Mouse (Mus musculus) midbrain, embryonic 11.5 days (tissue): ENCODE measurements around the gene Nudcd3. TPM values are rescaled to one million over a fixed set of nuclear protein-coding genes. Genes with fewer than 3 reads are reported as not detected.

Source experiments
- ATAC-seq: fragments of 200-750 bp; cut with Nextera tagmentation; 2 replicates; pipeline ENCODE4 v1.8.0; 2017; ENCODE audit warnings: moderate TSS enrichment, moderate library complexity; ENCODE audit not compliant: low FRiP score
- DNase-seq: peaks from one replicate; pipeline ENCODE4 v3.0.0; 2015; ENCODE audit warnings: low spot score; ENCODE audit errors: missing footprints
- H3K27ac ChIP-seq: fragments of 300-500 bp; sonication (generic); 2 replicates; pipeline ENCODE4 v1.5.1; 2014; ENCODE audit warnings: low read depth, low read length
- H3K27me3 ChIP-seq: fragments of 300-500 bp; sonication (generic); 2 replicates; pipeline ENCODE4 v1.6.1; 2014; ENCODE audit warnings: mild to moderate bottlenecking, low read length, moderate library complexity, mixed read lengths; ENCODE audit not compliant: control insufficient read depth, insufficient read depth
- H3K36me3 ChIP-seq: fragments of 300-500 bp; sonication (generic); 2 replicates; pipeline ENCODE4 v1.6.1; 2014; ENCODE audit warnings: mild to moderate bottlenecking, low read length, moderate library complexity, mixed read lengths; ENCODE audit not compliant: control insufficient read depth, insufficient read depth
- H3K4me1 ChIP-seq: fragments of 300-500 bp; sonication (generic); 2 replicates; pipeline ENCODE4 v1.6.1; 2014; ENCODE audit warnings: low read length; ENCODE audit not compliant: control insufficient read depth, insufficient read depth
- H3K4me2 ChIP-seq: fragments of 300-500 bp; sonication (generic); 2 replicates; pipeline ENCODE4 v1.6.1; 2014; ENCODE audit warnings: mild to moderate bottlenecking, moderate library complexity
- H3K4me3 ChIP-seq: fragments of 300-500 bp; sonication (generic); 2 replicates; pipeline ENCODE4 v1.5.1; 2014; ENCODE audit warnings: low read depth, low read length
- H3K9ac ChIP-seq: fragments of 300-500 bp; sonication (generic); 2 replicates; pipeline ENCODE4 v1.6.1; 2014; ENCODE audit warnings: low read length
- H3K9me3 ChIP-seq: fragments of 300-500 bp; sonication (generic); 2 replicates; pipeline ENCODE4 v1.6.1; 2016; ENCODE audit warnings: low read length; ENCODE audit not compliant: control insufficient read depth
- WGBS: fragments of 180-500 bp; shearing (Covaris S2); extraction: QIAGEN DNeasy Blood & Tissue Kit; methylation state at CpG from one replicate; pipeline ENCODE4 v1.1.7; 2014; 5-methylcytosine and 5-hydroxymethylcytosine counted together
- polyA plus RNA-seq: library from polyadenylated mRNA; unstranded; fragments of >200 nt; fragmentation: Nextera tagmentation; extraction: Ambion mirVana; gene quantifications from 2 replicates; pipeline ENCODE4 v1.2.1, GENCODE M21; 2014

Nudcd3 gene
- polyA plus RNA-seq, 1 experiment from 2014 or later: 46.8 TPM

GRCm38 (mm10) chr11:6208158-6208557 lies 7.9 kb upstream of the Nudcd3 start:
- no peak for ATAC-seq
- WGBS: 81% methylated on average over 1 of the region's 1 CpGs

DNA sequence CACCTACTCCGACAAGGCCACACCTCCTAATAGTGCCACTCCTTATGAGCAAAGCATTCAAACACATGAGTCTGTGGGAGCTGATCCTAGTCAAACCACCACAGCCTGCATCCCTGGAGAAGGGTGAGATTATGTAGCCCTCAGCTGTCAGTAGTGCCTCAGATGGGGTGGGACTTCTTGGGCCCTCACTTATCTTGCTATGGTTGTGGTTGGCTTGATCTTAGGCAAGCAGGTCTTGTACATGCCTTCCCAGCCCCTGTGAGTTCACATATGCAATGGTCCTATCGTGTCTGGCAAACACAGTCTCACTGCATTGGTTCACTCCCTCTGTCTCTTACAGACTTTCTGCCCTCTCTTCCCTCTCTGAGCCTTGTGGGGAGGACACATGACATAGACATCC lies 6.9 kb upstream of the Nudcd3 start:
- H3K4me3 ChIP-seq: no peak overlapping the region
- no peaks in the 10 kb centered on the region for H3K36me3 ChIP-seq
- H3K4me1 ChIP-seq: no peaks in the 10 kb centered on the region
- peaks cover 3% of the 10 kb centered on the region; the same call in 1 of the 2 replicates for H3K9me3 ChIP-seq
- no peak overlapping the region for H3K9ac ChIP-seq
- WGBS: 81% methylated on average over 2 of the region's 2 CpGs
- no peak overlapping the region for H3K27ac ChIP-seq
- ATAC-seq (no peak), DNase-seq (no peak)
- H3K27me3 ChIP-seq: no peaks in the 10 kb centered on the region
- H3K4me2 ChIP-seq: no peak overlapping the region

More at GRCm38 (mm10) chr11:6208158-6208557, 7.9 kb upstream of the Nudcd3 start:
- no peaks in the 10 kb centered on the region for H3K36me3 ChIP-seq
- no peaks in the 10 kb centered on the region for H3K4me1 ChIP-seq
- H3K4me3 ChIP-seq: no peak overlapping the region
- H3K9me3 ChIP-seq: peaks cover 3% of the 10 kb centered on the region; the same call in 1 of the 2 replicates
- DNase-seq: no peak
- H3K27me3 ChIP-seq: no peaks in the 10 kb centered on the region
- no peak overlapping the region for H3K27ac ChIP-seq
- no peak overlapping the region for H3K4me2 ChIP-seq
- no peak overlapping the region for H3K9ac ChIP-seq

- H3K27ac ChIP-seq: peak overlapping the region; percentile 90; the same call in 1 of the 2 replicates
- H3K4me2 ChIP-seq: peak overlapping the region; percentile 96
- ATAC-seq (peak; percentile 26), DNase-seq (no peak)
- peak overlapping the region; percentile 99 for H3K4me3 ChIP-seq
- no peaks in the 10 kb centered on the region for H3K9me3 ChIP-seq
- H3K36me3 ChIP-seq: no peaks in the 10 kb centered on the region
- peak overlapping the region; percentile 94 for H3K9ac ChIP-seq
- WGBS: 23% methylated on average over 9 of the region's 9 CpGs
- peaks cover 12% of the 10 kb centered on the region; the same call in 1 of the 2 replicates for H3K4me1 ChIP-seq
- no peaks in the 10 kb centered on the region for H3K27me3 ChIP-seq
Measured at GRCm38 (mm10) chr11:6200570-6200969, 355 bp upstream of the Nudcd3 start.

GRCm38 (mm10) chr11:6199410-6200086 lies 667 bp downstream of the Nudcd3 start, which contains the start of gene A730071L15Rik:
Gene A730071L15Rik, plus strand, starts transcription at chr11:6200029.
- H3K27me3 ChIP-seq: no peaks in the 10 kb centered on the region
- peak within 1 kb of the TSS; percentile 94 for H3K9ac ChIP-seq
- peak within 1 kb of the TSS; percentile 96 for H3K4me2 ChIP-seq
- ATAC-seq (peak; percentile 23; the same call in 1 of the 2 replicates), DNase-seq (no peak)
- WGBS: 2% methylated on average over 35 of the region's 35 CpGs
- H3K9me3 ChIP-seq: no peaks in the 10 kb centered on the region
- peak within 1 kb of the TSS; percentile 99 for H3K4me3 ChIP-seq
- H3K36me3 ChIP-seq: no peaks in the 10 kb centered on the region
- H3K4me1 ChIP-seq: peaks cover 12% of the 10 kb centered on the region; the same call in 1 of the 2 replicates
- H3K27ac ChIP-seq: peak within 1 kb of the TSS; percentile 90

GRCm38 (mm10) chr11:6198449-6198848 lies 1.8 kb downstream of the Nudcd3 start:
- H3K9ac ChIP-seq: no peak overlapping the region
- peaks cover 12% of the 10 kb centered on the region; the same call in 1 of the 2 replicates for H3K4me1 ChIP-seq
- H3K27ac ChIP-seq: no peak overlapping the region
- DNase-seq (no peak), ATAC-seq (no peak)
- H3K4me2 ChIP-seq: no peak overlapping the region
- H3K36me3 ChIP-seq: no peaks in the 10 kb centered on the region
- 95% methylated on average over 4 of the region's 4 CpGs for WGBS
- H3K27me3 ChIP-seq: no peaks in the 10 kb centered on the region
- H3K9me3 ChIP-seq: no peaks in the 10 kb centered on the region
- no peak overlapping the region for H3K4me3 ChIP-seq

DNA sequence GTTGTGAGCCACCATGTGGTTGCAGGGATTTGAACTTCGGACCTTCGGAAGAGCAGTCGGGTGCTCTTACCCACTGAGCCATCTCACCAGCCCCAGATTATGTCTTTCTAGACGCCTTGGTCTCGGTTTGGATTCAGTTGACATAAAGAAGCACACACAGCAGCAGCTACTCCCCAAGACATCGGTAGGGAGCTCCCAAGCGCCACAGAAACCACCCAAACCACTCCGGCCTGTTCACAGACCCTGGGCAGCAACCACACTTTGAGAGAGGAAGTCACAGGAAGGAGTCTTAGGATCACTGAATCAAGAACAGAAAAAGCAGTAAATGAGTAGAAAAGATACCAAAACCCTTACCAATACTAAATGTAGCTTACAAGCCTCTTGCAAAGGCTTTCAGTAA lies 3.4 kb downstream of the Nudcd3 start:
- H3K4me1 ChIP-seq: peaks cover 12% of the 10 kb centered on the region; the same call in 1 of the 2 replicates
- H3K9me3 ChIP-seq: no peaks in the 10 kb centered on the region
- no peak for DNase-seq
- H3K27me3 ChIP-seq: no peaks in the 10 kb centered on the region
- H3K9ac ChIP-seq: no peak overlapping the region
- WGBS: 89% methylated on average over 8 of the region's 8 CpGs
- no peak overlapping the region for H3K27ac ChIP-seq
- no peak overlapping the region for H3K4me3 ChIP-seq
- ATAC-seq: no peak
- H3K4me2 ChIP-seq: no peak overlapping the region
- H3K36me3 ChIP-seq: no peaks in the 10 kb centered on the region

- H3K36me3 ChIP-seq: no peaks in the 10 kb centered on the region
- 17% methylated on average over 2 of the region's 2 CpGs for WGBS
- H3K9me3 ChIP-seq: no peaks in the 10 kb centered on the region
- DNase-seq (peak; percentile 98), ATAC-seq (peak; percentile 44; the same call in 1 of the 2 replicates)
- H3K27me3 ChIP-seq: no peaks in the 10 kb centered on the region
- no peak overlapping the region for H3K4me2 ChIP-seq
- H3K4me3 ChIP-seq: no peak overlapping the region
- H3K9ac ChIP-seq: no peak overlapping the region
- peaks cover 3% of the 10 kb centered on the region for H3K4me1 ChIP-seq
- H3K27ac ChIP-seq: no peak overlapping the region
Measured at GRCm38 (mm10) chr11:6187878-6188277, 12.3 kb downstream of the Nudcd3 start.

DNA sequence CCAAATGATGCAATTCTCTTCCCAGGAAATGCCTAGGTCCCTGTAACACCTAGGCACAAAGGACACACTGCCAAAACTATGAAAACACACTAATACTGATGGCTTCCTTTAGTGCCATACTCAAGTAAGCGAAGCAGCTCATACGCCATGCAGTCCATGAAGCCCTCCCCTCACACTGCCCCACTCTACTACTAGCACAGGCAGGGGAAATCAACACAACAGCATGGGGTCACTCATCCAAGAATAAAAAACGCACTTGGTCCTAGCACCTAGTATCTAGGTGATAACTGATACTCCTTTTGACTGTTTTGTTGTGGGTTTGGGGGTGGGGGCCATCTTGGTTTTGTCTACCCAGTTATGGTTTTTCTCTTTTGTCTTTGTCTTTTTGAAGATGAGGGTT lies 12.8 kb downstream of the Nudcd3 start:
- no peak overlapping the region for H3K9ac ChIP-seq
- no peak overlapping the region for H3K27ac ChIP-seq
- peaks cover 3% of the 10 kb centered on the region for H3K4me1 ChIP-seq
- peak; percentile 33; the same call in 1 of the 2 replicates for ATAC-seq
- H3K4me3 ChIP-seq: no peak overlapping the region
- DNase-seq: no peak
- no peaks in the 10 kb centered on the region for H3K9me3 ChIP-seq
- H3K36me3 ChIP-seq: no peaks in the 10 kb centered on the region
- 89% methylated on average over 3 of the region's 3 CpGs for WGBS
- H3K27me3 ChIP-seq: no peaks in the 10 kb centered on the region
- H3K4me2 ChIP-seq: no peak overlapping the region

DNA sequence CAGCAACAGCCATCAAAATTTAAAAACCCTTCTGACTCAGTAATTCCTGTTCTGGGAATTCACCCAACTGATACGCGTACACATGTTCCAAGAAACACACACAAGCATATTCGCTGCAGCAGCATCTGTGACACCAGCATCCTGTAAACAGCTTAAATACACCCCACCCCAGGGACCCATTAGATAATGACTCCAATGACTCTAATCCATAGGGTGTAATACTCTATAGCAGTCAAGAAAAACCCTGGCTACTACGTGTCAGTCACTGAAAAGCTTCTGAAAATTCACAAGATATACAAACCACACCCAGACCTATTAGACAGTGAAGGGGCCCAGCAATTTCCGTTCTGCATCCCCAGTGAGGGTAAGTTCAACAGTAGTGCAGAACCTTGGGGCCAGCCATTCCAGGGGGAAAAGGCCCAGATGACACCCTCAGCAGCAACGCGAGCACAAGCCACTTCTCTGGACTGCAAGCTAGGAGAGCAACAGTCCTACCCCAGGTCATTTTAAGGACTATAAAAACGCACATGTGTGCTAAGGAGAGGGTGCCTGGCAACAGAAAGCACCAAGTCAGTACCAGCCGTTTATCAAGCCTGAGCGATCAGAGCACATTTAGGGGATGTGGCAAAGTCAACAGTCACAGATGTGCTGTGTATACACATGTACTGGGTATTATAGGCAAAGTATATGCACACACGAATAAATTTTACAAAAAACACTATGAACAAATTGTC lies 15.8 kb downstream of the Nudcd3 start:
- Histone ChIP-seq H3K9ac (no peak overlapping the region), H3K27ac (no peak overlapping the region), H3K4me3 (no peak overlapping the region), H3K4me2 (no peak overlapping the region), H3K4me1 (peaks cover 7% of the 10 kb centered on the region), H3K36me3 (no peaks in the 10 kb centered on the region), H3K9me3 (no peaks in the 10 kb centered on the region), H3K27me3 (no peaks in the 10 kb centered on the region)
- 75% methylated on average over 11 of the region's 11 CpGs for WGBS
- DNase-seq: no peak
- ATAC-seq: 0 out of 2 replicates have a peak, but pooled peaks have one; percentile 41
